Mouse (Mus musculus): ENCODE data around the gene Rfx4. TPM values are rescaled to one million over a fixed set of nuclear protein-coding genes. Genes with fewer than 3 reads are reported as not detected.

The Rfx4 gene
- not detected in 2 replicates for polyA plus RNA-seq (2012; rRNA removed)

GRCm38 (mm10) chr10:84755786-84756203, at the start of gene Rfx4:
Gene Rfx4 (plus strand): TSS chr10:84756062.

DNA sequence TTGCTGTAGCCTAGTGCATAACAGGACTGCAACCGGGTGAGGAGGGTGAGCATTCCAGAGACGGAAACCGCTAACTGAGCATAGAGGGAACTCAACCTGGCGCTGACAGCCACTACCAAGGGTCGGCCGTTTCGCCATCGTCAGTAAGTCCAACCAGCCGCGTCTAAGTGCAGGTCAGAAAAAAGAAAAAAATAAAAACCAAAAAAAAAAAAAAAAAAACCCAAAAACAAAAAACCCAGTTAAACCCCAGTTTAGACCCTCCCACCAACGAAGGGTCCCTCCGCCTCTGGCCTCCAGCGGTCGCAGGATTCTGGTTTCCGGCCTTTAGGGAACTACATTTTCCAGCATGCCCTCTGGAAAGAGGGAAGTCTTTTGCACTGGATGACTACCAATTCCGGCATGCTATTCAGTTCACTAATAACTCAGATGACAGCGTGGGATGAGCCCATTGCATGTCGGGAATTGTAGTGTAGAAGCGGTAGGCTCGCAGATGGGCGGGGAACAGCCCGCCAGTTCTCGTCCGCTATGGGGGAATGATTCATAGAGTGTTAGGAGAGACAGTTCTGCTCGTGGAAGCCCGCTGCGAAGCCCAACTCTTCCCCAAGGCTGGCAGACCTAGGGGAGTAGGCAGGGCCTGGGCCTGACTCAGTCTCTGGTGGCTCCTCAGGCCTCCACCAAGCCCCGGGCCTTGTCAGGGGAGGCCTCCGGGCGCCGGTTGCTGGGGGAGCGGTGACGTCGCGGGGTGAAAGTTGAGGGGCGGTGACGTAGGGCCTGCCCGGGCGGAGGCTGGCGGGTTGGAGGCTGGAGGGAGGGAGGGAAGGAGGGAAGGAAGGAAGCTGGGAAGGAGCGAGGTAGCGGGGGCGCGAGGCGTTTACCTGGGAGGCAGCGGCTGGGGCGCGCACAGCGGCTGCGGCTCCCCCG, 161.2 kb downstream of the Rfx4 start, which contains the start of gene Ric8b:
Gene Ric8b, plus strand, starts transcription at position 807 of the 921 bp plus-strand sequence.

Other genes starting within 250 kb of the Rfx4 start
- 45.0 and 46.6 TPM in 2 replicates for gene Ckap4, start 222.0 kb upstream of the Rfx4 start, polyA plus RNA-seq (2012; rRNA removed)
- gene Tcp11l2, start 179.4 kb upstream of the Rfx4 start, polyA plus RNA-seq (2012; rRNA removed): 10.3 and 26.8 TPM in 2 replicates
- gene Polr3b, start 133.8 kb upstream of the Rfx4 start, polyA plus RNA-seq (2012; rRNA removed): 2.3 and 3.0 TPM in 2 replicates
- gene Ric8b, start 161.6 kb downstream of the Rfx4 start, polyA plus RNA-seq (2012; rRNA removed): 6.4 and 6.7 TPM in 2 replicates